In genomic region chr16:49493881-49494280, GRCm38 (mm10) we compare ENCODE assay signal across 19 mouse cellular contexts.
DNase-seq lines count a peak whose midpoint lies in the region; TF ChIP-seq lines count a peak whose summit lies in the region.
"Had no signal": no experiment of that assay in that cellular context is flagged by ENCODE, and none has a peak within 500 bp of the region (broad histone marks: within the 10 kb centered on the region; RNA-seq: fewer than 3 reads in every experiment).

No protein-coding gene starts in this region.

- peak; percentile 44 for DNase-seq in gastrocnemius, adult 2 months
- DNase-seq in gastrocnemius, adult 8-10 months (ENCODE audit: low spot score in 2 of 2), result no peak
- peak; percentile 24 for DNase-seq in gastrocnemius, postnatal 25 days
- no peak for DNase-seq in gastrocnemius, postnatal 10 days
- peak; percentile 16 for DNase-seq in heart, adult 8-10 months (ENCODE audit: low spot score)
- DNase-seq in heart, postnatal 36 days, result no peak
- DNase-seq: adrenal gland, adult 8-10 months; adrenal gland, postnatal 14 days; adrenal gland, postnatal 36 days; B cell, adult 2 months; cerebellum, adult 11-12 months; cerebellum, adult 2 months; cerebellum, adult 9-10 months; cerebellum, postnatal 10 days; cerebellum, postnatal 25 days had no signal

- peak overlapping the region; percentile 58 for H3K27ac ChIP-seq in gastrocnemius, adult 2 months
- H3K27ac ChIP-seq: embryonic facial prominence, embryonic 10.5 days; embryonic facial prominence, embryonic 12.5 days; forebrain, embryonic 13.5 days; forebrain, embryonic 15.5 days had no signal

- no peak overlapping the region for H3K4me3 ChIP-seq in gastrocnemius, adult 2 months
- H3K4me3 ChIP-seq: embryonic facial prominence, embryonic 10.5 days; embryonic facial prominence, embryonic 12.5 days; forebrain, embryonic 13.5 days; forebrain, embryonic 15.5 days had no signal

- no peak for TF ChIP-seq CTCF in gastrocnemius, adult 2 months (IDR thresholded peaks at IDR 0.05)

- intact Hi-C loops in gastrocnemius, adult 2 months (cut with DNase I), result no loop called here
- intact Hi-C loops in heart, postnatal 36 days (cut with DNase I), result no loop called here

Comparison
In these comparisons a context has a peak if more than half of its experiments do, and no peak if none do; other contexts are left out.
1. DNase-seq: peak in gastrocnemius, adult 2 months (single experiment), gastrocnemius, postnatal 25 days (single experiment) and heart, adult 8-10 months (single experiment); none in gastrocnemius, adult 8-10 months (0 of 2), gastrocnemius, postnatal 10 days (single experiment) and heart, postnatal 36 days (0 of 2).